In genomic region chr17:46297028-46297363, GRCm38 (mm10) we compare ENCODE assay signal across 7 mouse cellular contexts. TPM values are rescaled to one million over a fixed set of nuclear protein-coding genes. Genes with fewer than 3 reads are reported as not detected.
DNase-seq lines count a peak whose midpoint lies in the region; ATAC-seq and TF ChIP-seq lines count a peak whose summit lies in the region.

No protein-coding gene starts in this region.

- no peak for TF ChIP-seq CTCF in stomach, postnatal 0 days (IDR thresholded peaks at IDR 0.05; ENCODE audit: low read depth)

- peak overlapping the region; percentile 66 for H3K4me3 ChIP-seq in lung, embryonic 16.5 days (ENCODE audit: low read length)
- H3K4me3 ChIP-seq in forebrain, embryonic 15.5 days, result peak overlapping the region; percentile 57
- H3K4me3 ChIP-seq in liver, embryonic 12.5 days, result peak overlapping the region; percentile 52
- H3K4me3 ChIP-seq in stomach, postnatal 0 days (ENCODE audit: low read depth, low read length), result peak overlapping the region; percentile 58

- ATAC-seq in lung, embryonic 16.5 days (ENCODE audit: low read depth), result no peak
- ATAC-seq in forebrain, embryonic 15.5 days (replicated peaks), result peak; percentile 30
- ATAC-seq in liver, embryonic 12.5 days, result no peak
- no peak for ATAC-seq in stomach, postnatal 0 days (ENCODE audit: low FRiP score, low TSS enrichment)

- H3K4me2 ChIP-seq in lung, embryonic 16.5 days (ENCODE audit: low read depth, low read length), result peak overlapping the region; percentile 100
- H3K4me2 ChIP-seq in forebrain, embryonic 15.5 days (replicated peaks), result peak overlapping the region; percentile 93
- H3K4me2 ChIP-seq in liver, embryonic 12.5 days, result peak overlapping the region; percentile 80
- peak overlapping the region; percentile 99 for H3K4me2 ChIP-seq in stomach, postnatal 0 days (replicated peaks; ENCODE audit: low read depth)

- 12% methylated on average over 6 of the region's 6 CpGs for WGBS in lung, embryonic 16.5 days
- whole genome bisulfite sequencing in forebrain, embryonic 15.5 days, result 13% methylated on average over 6 of the region's 6 CpGs
- 8% methylated on average over 6 of the region's 6 CpGs for WGBS in liver, embryonic 12.5 days (ENCODE audit: insufficient replicate concordance)
- WGBS in stomach, postnatal 0 days, result 8% methylated on average over 6 of the region's 6 CpGs

- H3K36me3 ChIP-seq in lung, embryonic 16.5 days (ENCODE audit: control insufficient read depth, insufficient read depth, low read length), result no peaks in the 10 kb centered on the region
- no peaks in the 10 kb centered on the region for H3K36me3 ChIP-seq in forebrain, embryonic 15.5 days
- no peaks in the 10 kb centered on the region for H3K36me3 ChIP-seq in liver, embryonic 12.5 days
- H3K36me3 ChIP-seq in stomach, postnatal 0 days (ENCODE audit: control insufficient read depth, insufficient read depth, low read length), result no peaks in the 10 kb centered on the region

- no peaks in the 10 kb centered on the region for H3K9me3 ChIP-seq in lung, embryonic 16.5 days (ENCODE audit: control insufficient read depth, low read length)
- H3K9me3 ChIP-seq in forebrain, embryonic 15.5 days, result no peaks in the 10 kb centered on the region
- H3K9me3 ChIP-seq in liver, embryonic 12.5 days (replicated peaks), result no peaks in the 10 kb centered on the region
- H3K9me3 ChIP-seq in stomach, postnatal 0 days (ENCODE audit: control insufficient read depth, low read length), result no peaks in the 10 kb centered on the region

- no peak overlapping the region for H3K27ac ChIP-seq in lung, embryonic 16.5 days (ENCODE audit: low read length)
- peak overlapping the region; percentile 54 for H3K27ac ChIP-seq in forebrain, embryonic 15.5 days (replicated peaks)
- no peak overlapping the region for H3K27ac ChIP-seq in liver, embryonic 12.5 days
- H3K27ac ChIP-seq in stomach, postnatal 0 days (replicated peaks), result no peak overlapping the region

- no peak for DNase-seq in lung, adult 18-20 months
- DNase-seq in stomach, postnatal 0 days (ENCODE audit: low spot score), result no peak
- DNase-seq in adipocyte (ENCODE audit: low spot score), result no peak
- DNase-seq in cerebellum, adult 8-10 months, result no peak

- no peak for TF ChIP-seq EP300 in stomach, postnatal 0 days (optimal IDR thresholded peaks at IDR 0.05)

- no peak overlapping the region for H3K9ac ChIP-seq in lung, embryonic 16.5 days (ENCODE audit: low read length)
- H3K9ac ChIP-seq in forebrain, embryonic 15.5 days (replicated peaks), result peak overlapping the region; percentile 63
- no peak overlapping the region for H3K9ac ChIP-seq in liver, embryonic 12.5 days
- H3K9ac ChIP-seq in stomach, postnatal 0 days (ENCODE audit: low read length), result no peak overlapping the region

- peaks cover 12% of the 10 kb centered on the region for H3K4me1 ChIP-seq in lung, embryonic 16.5 days (replicated peaks; ENCODE audit: control insufficient read depth, insufficient read depth, low read length)
- peaks cover 18% of the 10 kb centered on the region for H3K4me1 ChIP-seq in forebrain, embryonic 15.5 days
- H3K4me1 ChIP-seq in liver, embryonic 12.5 days, result peaks cover 19% of the 10 kb centered on the region
- no peaks in the 10 kb centered on the region for H3K4me1 ChIP-seq in stomach, postnatal 0 days (replicated peaks; ENCODE audit: control insufficient read depth, insufficient read depth)

- H3K27me3 ChIP-seq in lung, embryonic 16.5 days (ENCODE audit: control insufficient read depth, insufficient read depth, low read depth, low read length), result peaks cover 39% of the 10 kb centered on the region
- H3K27me3 ChIP-seq in forebrain, embryonic 15.5 days, result peaks cover 40% of the 10 kb centered on the region
- peaks cover 86% of the 10 kb centered on the region for H3K27me3 ChIP-seq in liver, embryonic 12.5 days (replicated peaks)
- H3K27me3 ChIP-seq in stomach, postnatal 0 days (ENCODE audit: control insufficient read depth, insufficient read depth, low read length), result peaks cover 2% of the 10 kb centered on the region; the same call in 1 of the 2 replicates

RNA-seq across cellular contexts. Expression of gene Dlk2, which starts 0.2 kb away (rescaled TPM):
- 3.1 and 4.0 TPM in 2 replicates for polyA plus RNA-seq in lung, embryonic 16.5 days (2015; fragmentation: Nextera tagmentation; extraction: Ambion mirVana)
- 7.2 and 9.2 TPM in 2 replicates for polyA plus RNA-seq in forebrain, embryonic 15.5 days (2015; fragmentation: Nextera tagmentation; extraction: Ambion mirVana)
- polyA plus RNA-seq in liver, embryonic 12.5 days (2016; fragmentation: Nextera tagmentation; extraction: Ambion mirVana), result not detected in 2 replicates
- polyA plus RNA-seq in stomach, postnatal 0 days (2015; fragmentation: Nextera tagmentation; extraction: Ambion mirVana), result 8.9 and 10.8 TPM in 2 replicates

RNA-seq across cellular contexts. Expression of gene Tjap1, which starts 14.2 kb away (rescaled TPM):
- polyA plus RNA-seq in lung, embryonic 16.5 days (2015; fragmentation: Nextera tagmentation; extraction: Ambion mirVana), result 39.1 and 40.8 TPM in 2 replicates
- polyA plus RNA-seq in forebrain, embryonic 15.5 days (2015; fragmentation: Nextera tagmentation; extraction: Ambion mirVana), result 31.5 and 37.1 TPM in 2 replicates
- polyA plus RNA-seq in liver, embryonic 12.5 days (2016; fragmentation: Nextera tagmentation; extraction: Ambion mirVana), result 17.4 and 18.9 TPM in 2 replicates
- polyA plus RNA-seq in stomach, postnatal 0 days (2015; fragmentation: Nextera tagmentation; extraction: Ambion mirVana), result 13.5 and 17.7 TPM in 2 replicates

RNA-seq across cellular contexts. Expression of gene Abcc10, which starts 31.2 kb away (rescaled TPM):
- polyA plus RNA-seq in lung, embryonic 16.5 days (2015; fragmentation: Nextera tagmentation; extraction: Ambion mirVana), result 5.3 and 5.5 TPM in 2 replicates
- 6.6 and 8.1 TPM in 2 replicates for polyA plus RNA-seq in forebrain, embryonic 15.5 days (2015; fragmentation: Nextera tagmentation; extraction: Ambion mirVana)
- polyA plus RNA-seq in liver, embryonic 12.5 days (2016; fragmentation: Nextera tagmentation; extraction: Ambion mirVana), result 2.4 and 2.9 TPM in 2 replicates
- 3.5 and 4.3 TPM in 2 replicates for polyA plus RNA-seq in stomach, postnatal 0 days (2015; fragmentation: Nextera tagmentation; extraction: Ambion mirVana)

RNA-seq across cellular contexts. Expression of gene Lrrc73, which starts 43.7 kb away (rescaled TPM):
- 0.69 and 0.93 TPM in 2 replicates for polyA plus RNA-seq in lung, embryonic 16.5 days (2015; fragmentation: Nextera tagmentation; extraction: Ambion mirVana)
- 10.0 and 12.0 TPM in 2 replicates for polyA plus RNA-seq in forebrain, embryonic 15.5 days (2015; fragmentation: Nextera tagmentation; extraction: Ambion mirVana)
- polyA plus RNA-seq in liver, embryonic 12.5 days (2016; fragmentation: Nextera tagmentation; extraction: Ambion mirVana), result 0.12 and 0.14 TPM in 2 replicates
- 0.73 and 0.79 TPM in 2 replicates for polyA plus RNA-seq in stomach, postnatal 0 days (2015; fragmentation: Nextera tagmentation; extraction: Ambion mirVana)

RNA-seq across cellular contexts. Expression of gene Yipf3, which starts 49.1 kb away (rescaled TPM):
- 114 and 120 TPM in 2 replicates for polyA plus RNA-seq in lung, embryonic 16.5 days (2015; fragmentation: Nextera tagmentation; extraction: Ambion mirVana)
- polyA plus RNA-seq in forebrain, embryonic 15.5 days (2015; fragmentation: Nextera tagmentation; extraction: Ambion mirVana), result 91.5 and 93.8 TPM in 2 replicates
- 43.4 and 45.8 TPM in 2 replicates for polyA plus RNA-seq in liver, embryonic 12.5 days (2016; fragmentation: Nextera tagmentation; extraction: Ambion mirVana)
- 119 and 125 TPM in 2 replicates for polyA plus RNA-seq in stomach, postnatal 0 days (2015; fragmentation: Nextera tagmentation; extraction: Ambion mirVana)
